Mouse (Mus musculus): ENCODE data around the gene Gmeb1. TPM values are rescaled to one million over a fixed set of nuclear protein-coding genes. Genes with fewer than 3 reads are reported as not detected.

Gmeb1 gene
- total and polyA plus RNA-seq, 3 experiments = 16.1 to 25.4 (median 19.2) TPM

DNA sequence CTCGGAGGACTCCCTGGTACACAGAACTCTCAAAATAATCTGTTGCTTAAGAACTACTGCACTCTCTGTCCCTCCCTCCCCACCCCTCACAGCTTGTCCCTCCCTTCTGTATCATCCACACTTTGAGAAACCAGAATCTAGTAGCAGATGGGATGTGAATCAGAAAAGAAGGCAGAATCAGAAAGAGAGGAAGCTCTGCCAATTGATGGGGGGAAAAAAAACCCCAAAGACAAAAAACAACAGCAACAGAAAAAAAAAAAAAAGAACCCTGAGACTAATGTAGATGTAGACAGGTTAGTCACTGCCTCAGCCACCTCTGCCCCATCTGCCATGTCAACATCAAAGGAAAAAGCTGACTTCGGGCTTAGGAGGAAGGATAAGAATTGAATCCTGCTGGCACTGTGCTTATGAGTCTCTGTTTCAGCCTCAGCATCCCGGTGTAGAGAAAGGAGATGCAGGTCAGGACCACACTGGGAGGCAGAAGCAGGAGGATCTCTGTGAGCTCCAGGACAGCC lies 5.5 kb upstream of the Gmeb1 start:
- DNase-seq (ENCODE audit: low spot score) = no peak
- Histone ChIP-seq H3K4me1 (ENCODE audit: insufficient read depth, low read depth, low read length) (peaks cover 44% of the 10 kb centered on the region), H3K9me3 (replicated peaks) (no peaks in the 10 kb centered on the region), H3K36me3 (replicated peaks) (peaks cover 7% of the 10 kb centered on the region), H3K27me3 (ENCODE audit: insufficient read depth, low read length) (no peaks in the 10 kb centered on the region), H3K4me3 (ENCODE audit: low read depth, low read length) (no peak overlapping the region)
- TF ChIP-seq GATA2 (IDR thresholded peaks at IDR 0.05; ENCODE audit: borderline replicate concordance, low read depth, low read length) (no peak), POLR2AphosphoS5 (IDR thresholded peaks at IDR 0.05; ENCODE audit: insufficient replicate concordance, low read depth, low read length) (no peak), CTCF (IDR thresholded peaks at IDR 0.05; ENCODE audit: low read depth, low read length) (no peak), TAL1 (conservative IDR thresholded peaks at IDR 0.05; ENCODE audit: low read depth, low read length) (no peak), GATA1 (IDR thresholded peaks at IDR 0.05; ENCODE audit: borderline replicate concordance, low read length) (no peak)
- no peak for ATAC-seq (ENCODE audit: extremely low read depth, insufficient number of reproducible peaks, low FRiP score, poor library complexity, severe bottlenecking)

DNA sequence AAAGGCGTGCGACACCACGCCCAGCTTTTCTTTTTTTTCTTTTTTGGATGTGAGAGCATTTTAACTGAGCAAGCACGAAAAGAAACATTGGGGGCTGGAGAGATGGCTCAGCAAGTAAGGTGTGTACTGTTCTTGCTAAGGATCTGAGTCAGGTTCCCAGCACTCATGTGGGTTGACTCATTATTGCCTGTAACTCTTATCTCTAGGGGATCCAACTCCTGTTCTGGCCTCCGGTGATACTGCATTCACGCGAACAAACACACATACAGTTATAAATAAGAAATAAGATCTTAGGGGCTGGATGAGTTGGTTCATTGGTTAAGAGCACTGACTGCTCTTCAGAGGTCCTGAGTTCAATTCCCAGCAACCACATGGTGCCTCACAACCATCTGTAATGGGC lies 1.9 kb upstream of the Gmeb1 start:
- Histone ChIP-seq H3K27me3 (ENCODE audit: insufficient read depth, low read length) (no peaks in the 10 kb centered on the region), H3K4me3 (ENCODE audit: low read depth, low read length) (no peak overlapping the region), H3K4me1 (ENCODE audit: insufficient read depth, low read depth, low read length) (peaks cover 50% of the 10 kb centered on the region), H3K36me3 (replicated peaks) (peaks cover 16% of the 10 kb centered on the region), H3K9me3 (replicated peaks) (no peaks in the 10 kb centered on the region)
- ATAC-seq (ENCODE audit: extremely low read depth, insufficient number of reproducible peaks, low FRiP score, poor library complexity, severe bottlenecking) = no peak
- no peak for DNase-seq (ENCODE audit: low spot score)
- TF ChIP-seq GATA1 (IDR thresholded peaks at IDR 0.05; ENCODE audit: borderline replicate concordance, low read length) (no peak), TAL1 (conservative IDR thresholded peaks at IDR 0.05; ENCODE audit: low read depth, low read length) (no peak), CTCF (IDR thresholded peaks at IDR 0.05; ENCODE audit: low read depth, low read length) (no peak), GATA2 (IDR thresholded peaks at IDR 0.05; ENCODE audit: borderline replicate concordance, low read depth, low read length) (no peak), POLR2AphosphoS5 (IDR thresholded peaks at IDR 0.05; ENCODE audit: insufficient replicate concordance, low read depth, low read length) (no peak)

GRCm38 (mm10) chr4:132262358-132262616 lies 885 bp upstream of the Gmeb1 start:
- Histone ChIP-seq H3K4me1 (ENCODE audit: insufficient read depth, low read depth, low read length) (peaks cover 54% of the 10 kb centered on the region), H3K36me3 (replicated peaks) (peaks cover 25% of the 10 kb centered on the region), H3K27me3 (ENCODE audit: insufficient read depth, low read length) (no peaks in the 10 kb centered on the region), H3K4me3 (ENCODE audit: low read depth, low read length) (peak overlapping the region; percentile 75; the same call in 1 of the 2 replicates), H3K9me3 (replicated peaks) (no peaks in the 10 kb centered on the region)
- TF ChIP-seq TAL1 (conservative IDR thresholded peaks at IDR 0.05; ENCODE audit: low read depth, low read length) (no peak), POLR2AphosphoS5 (IDR thresholded peaks at IDR 0.05; ENCODE audit: insufficient replicate concordance, low read depth, low read length) (no peak), GATA2 (IDR thresholded peaks at IDR 0.05; ENCODE audit: borderline replicate concordance, low read depth, low read length) (no peak), CTCF (IDR thresholded peaks at IDR 0.05; ENCODE audit: low read depth, low read length) (no peak), GATA1 (IDR thresholded peaks at IDR 0.05; ENCODE audit: borderline replicate concordance, low read length) (no peak)
- no peak for ATAC-seq (ENCODE audit: extremely low read depth, insufficient number of reproducible peaks, low FRiP score, poor library complexity, severe bottlenecking)
- DNase-seq (ENCODE audit: low spot score) = no peak

- H3K4me3 ChIP-seq (ENCODE audit: low read depth, low read length) = peak overlapping the region; percentile 75
- H3K9me3 ChIP-seq (replicated peaks) = no peaks in the 10 kb centered on the region
- no peaks in the 10 kb centered on the region for H3K27me3 ChIP-seq (ENCODE audit: insufficient read depth, low read length)
- ATAC-seq (ENCODE audit: extremely low read depth, insufficient number of reproducible peaks, low FRiP score, poor library complexity, severe bottlenecking) (peak; percentile 8), DNase-seq (ENCODE audit: low spot score) (peak; percentile 74)
- H3K36me3 ChIP-seq (replicated peaks) = peaks cover 27% of the 10 kb centered on the region
- TF ChIP-seq GATA2 (IDR thresholded peaks at IDR 0.05; ENCODE audit: borderline replicate concordance, low read depth, low read length) (no peak), GATA1 (IDR thresholded peaks at IDR 0.05; ENCODE audit: borderline replicate concordance, low read length) (no peak), POLR2AphosphoS5 (IDR thresholded peaks at IDR 0.05; ENCODE audit: insufficient replicate concordance, low read depth, low read length) (no peak), TAL1 (conservative IDR thresholded peaks at IDR 0.05; ENCODE audit: low read depth, low read length) (no peak), CTCF (IDR thresholded peaks at IDR 0.05; ENCODE audit: low read depth, low read length) (no peak)
- H3K4me1 ChIP-seq (ENCODE audit: insufficient read depth, low read depth, low read length) = peaks cover 58% of the 10 kb centered on the region
Observed at GRCm38 (mm10) chr4:132260404-132261379, 710 bp downstream of the Gmeb1 start.

DNA sequence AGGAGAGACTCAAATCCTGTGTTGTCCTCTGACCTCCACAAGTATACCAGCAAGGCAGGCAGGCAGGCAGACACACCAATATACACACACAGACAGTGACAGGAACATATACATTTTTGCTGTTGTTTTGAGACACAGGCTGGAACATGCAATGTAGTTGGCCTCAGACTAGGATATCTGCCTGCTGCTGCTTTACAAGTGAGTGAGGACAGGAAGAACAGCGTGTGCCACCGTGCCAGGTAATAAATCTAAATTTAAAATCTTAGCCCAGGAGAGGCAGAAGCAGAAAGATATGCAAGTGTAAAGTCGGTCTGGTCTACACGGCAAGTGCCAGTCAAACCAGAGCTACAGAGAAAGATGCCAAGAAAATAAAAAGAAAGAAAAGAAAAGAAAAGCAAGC lies 2.2 kb downstream of the Gmeb1 start:
- no peak for DNase-seq (ENCODE audit: low spot score)
- TF ChIP-seq CTCF (IDR thresholded peaks at IDR 0.05; ENCODE audit: low read depth, low read length) = no peak
- TF ChIP-seq GATA1 (IDR thresholded peaks at IDR 0.05; ENCODE audit: borderline replicate concordance, low read length) = no peak
- TF ChIP-seq POLR2AphosphoS5 (IDR thresholded peaks at IDR 0.05; ENCODE audit: insufficient replicate concordance, low read depth, low read length) = no peak
- no peak for TF ChIP-seq TAL1 (conservative IDR thresholded peaks at IDR 0.05; ENCODE audit: low read depth, low read length)
- no peak for TF ChIP-seq GATA2 (IDR thresholded peaks at IDR 0.05; ENCODE audit: borderline replicate concordance, low read depth, low read length)
- no peak overlapping the region; the same call in 1 of the 2 replicates for H3K4me3 ChIP-seq (ENCODE audit: low read depth, low read length)
- peaks cover 56% of the 10 kb centered on the region for H3K4me1 ChIP-seq (ENCODE audit: insufficient read depth, low read depth, low read length)
- H3K9me3 ChIP-seq (replicated peaks) = no peaks in the 10 kb centered on the region
- H3K36me3 ChIP-seq (replicated peaks) = peaks cover 27% of the 10 kb centered on the region
- ATAC-seq (ENCODE audit: extremely low read depth, insufficient number of reproducible peaks, low FRiP score, poor library complexity, severe bottlenecking) = no peak
- no peaks in the 10 kb centered on the region for H3K27me3 ChIP-seq (ENCODE audit: insufficient read depth, low read length)

DNA sequence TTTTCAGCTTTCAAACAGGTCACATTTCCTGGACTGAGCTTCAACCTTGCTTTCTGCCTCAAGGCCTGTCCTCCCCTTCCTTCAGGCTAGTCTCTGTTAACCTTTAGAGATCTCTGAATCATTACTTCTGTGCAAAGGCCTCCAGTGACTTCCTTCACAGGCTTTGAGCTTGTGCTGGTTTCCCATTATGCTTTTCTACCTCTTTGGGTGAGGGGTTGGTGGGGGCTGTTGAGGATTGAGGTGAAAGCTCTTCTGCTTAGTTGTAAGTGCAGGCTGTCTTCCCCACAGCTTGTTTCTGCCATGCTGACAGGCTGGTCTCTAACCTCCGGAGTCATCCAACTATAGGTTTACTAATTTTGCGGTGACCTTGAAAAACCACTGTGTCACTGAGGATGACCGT lies 5.0 kb downstream of the Gmeb1 start:
- TF ChIP-seq GATA1 (IDR thresholded peaks at IDR 0.05; ENCODE audit: borderline replicate concordance, low read length) (no peak), TAL1 (conservative IDR thresholded peaks at IDR 0.05; ENCODE audit: low read depth, low read length) (no peak), POLR2AphosphoS5 (IDR thresholded peaks at IDR 0.05; ENCODE audit: insufficient replicate concordance, low read depth, low read length) (no peak), GATA2 (IDR thresholded peaks at IDR 0.05; ENCODE audit: borderline replicate concordance, low read depth, low read length) (no peak), CTCF (IDR thresholded peaks at IDR 0.05; ENCODE audit: low read depth, low read length) (no peak)
- Histone ChIP-seq H3K9me3 (replicated peaks) (no peaks in the 10 kb centered on the region), H3K27me3 (ENCODE audit: insufficient read depth, low read length) (no peaks in the 10 kb centered on the region), H3K36me3 (replicated peaks) (peaks cover 44% of the 10 kb centered on the region), H3K4me3 (ENCODE audit: low read depth, low read length) (no peak overlapping the region), H3K4me1 (ENCODE audit: insufficient read depth, low read depth, low read length) (peaks cover 50% of the 10 kb centered on the region)
- DNase-seq (ENCODE audit: low spot score) (no peak), ATAC-seq (ENCODE audit: extremely low read depth, insufficient number of reproducible peaks, low FRiP score, poor library complexity, severe bottlenecking) (no peak)

Data from G1E (cell line).